Mouse (Mus musculus) C2C12 (cell line): ENCODE results near the gene Hmgb1.

Experiments used
- CTCF ChIP-seq: IDR thresholded peaks from one replicate; pipeline ENCODE4 v1.5.1; 2011; ENCODE audit not compliant: control insufficient read depth, insufficient read depth, insufficient read length
- MAX ChIP-seq: IDR thresholded peaks from one replicate; pipeline ENCODE4 v1.6.1; 2011; ENCODE audit warnings: mild to moderate bottlenecking, control low read depth
- MYOD1 ChIP-seq: IDR thresholded peaks from one replicate; pipeline ENCODE4 v1.6.1; 2011; ENCODE audit warnings: low read depth; ENCODE audit not compliant: control insufficient read depth, insufficient read length
- MYOG ChIP-seq: IDR thresholded peaks from one replicate; pipeline ENCODE4 v1.6.1; 2011; ENCODE audit not compliant: control insufficient read depth, insufficient read length; ENCODE audit errors: extremely low read depth
- USF1 ChIP-seq: IDR thresholded peaks from one replicate; pipeline ENCODE4 v1.6.1; 2011; ENCODE audit warnings: low read depth, mild to moderate bottlenecking, control low read depth, moderate library complexity

DNA sequence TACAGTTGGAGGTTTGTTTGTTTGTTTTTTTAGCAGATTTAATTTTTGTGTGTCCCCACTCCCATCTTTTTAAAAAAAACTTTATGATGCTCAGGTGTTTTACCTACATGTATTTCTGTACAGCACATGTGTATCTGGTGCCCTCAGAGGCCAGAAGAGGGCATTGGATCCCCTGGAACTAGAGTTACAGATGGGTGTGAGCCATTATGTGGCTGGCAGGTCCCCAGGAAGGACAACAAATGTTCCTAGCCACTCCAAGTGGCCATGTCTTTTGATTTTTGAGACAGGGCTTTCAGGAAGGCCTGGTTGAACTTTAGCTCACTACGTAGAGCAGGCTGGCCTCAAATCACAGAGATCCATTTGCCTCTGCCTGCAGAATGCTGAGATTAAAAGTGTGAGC, 121.5 kb downstream of the Hmgb1 start:
- TF ChIP-seq MYOD1 (no peak), MAX (no peak), CTCF (no peak), USF1 (no peak), MYOG (no peak)
